Mouse (Mus musculus) cerebellum, postnatal 14 days (tissue): ENCODE results near the gene Slc25a40.

Experiments
- DNase-seq, 2 experiments: peaks; one replicate each; pipeline ENCODE4 v3.0.0; 2021; ENCODE audit warnings: mixed read lengths in 2 of 2

Slc25a40 gene

DNA sequence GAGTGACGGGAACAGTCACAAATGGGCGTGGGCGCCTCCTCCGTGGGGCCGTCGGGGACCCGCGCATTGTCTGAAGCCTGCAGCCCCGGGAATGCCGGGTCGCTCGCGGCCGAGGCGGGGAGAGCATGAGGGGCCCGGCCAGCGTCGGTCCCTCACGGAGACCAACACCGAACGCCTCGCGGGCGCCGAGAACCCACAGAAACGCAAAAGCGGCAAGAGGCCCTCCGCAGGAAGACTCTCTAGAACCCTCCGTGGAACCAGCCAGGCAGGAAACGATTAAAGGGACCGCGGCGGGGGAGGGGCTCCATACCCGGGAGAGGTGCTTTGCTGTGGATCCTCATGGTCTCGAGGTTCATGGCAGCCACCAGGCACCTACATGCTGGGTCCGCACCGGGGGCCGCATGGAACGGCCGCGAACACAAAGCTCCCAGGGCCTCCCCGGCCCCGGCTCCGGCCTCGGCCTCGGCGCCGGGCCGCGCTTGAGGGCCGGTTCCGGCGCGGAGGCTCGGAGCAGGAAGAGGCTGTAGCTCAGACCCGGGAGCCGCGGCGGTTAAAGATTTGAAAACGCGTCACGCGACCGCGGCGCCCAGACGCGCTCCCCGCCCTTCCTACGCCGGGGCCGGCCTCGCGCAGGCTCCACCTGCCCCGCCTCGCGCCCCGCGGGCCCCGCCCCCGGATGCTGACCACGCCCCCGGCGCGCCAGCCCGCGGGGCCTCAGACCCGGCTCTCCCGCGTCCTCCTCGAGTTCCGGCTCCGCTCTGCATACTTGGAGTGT lies at the start of gene Slc25a40, which contains the start of gene Dbf4:
Gene Slc25a40 (plus strand): TSS at position 694 of the 775 bp plus-strand sequence.
Gene Dbf4 (minus strand): TSS at position 560 of the 775 bp plus-strand sequence.
- DNase-seq: peak; percentile 93 to 95

- DNase-seq: no peak
These were observed 49.2 kb upstream of the Slc25a40 start for GRCm38 (mm10) chr5:8373415-8373814.

GRCm38 (mm10) chr5:8374297-8374906 lies 48.2 kb upstream of the Slc25a40 start:
- no peak for DNase-seq

DNA sequence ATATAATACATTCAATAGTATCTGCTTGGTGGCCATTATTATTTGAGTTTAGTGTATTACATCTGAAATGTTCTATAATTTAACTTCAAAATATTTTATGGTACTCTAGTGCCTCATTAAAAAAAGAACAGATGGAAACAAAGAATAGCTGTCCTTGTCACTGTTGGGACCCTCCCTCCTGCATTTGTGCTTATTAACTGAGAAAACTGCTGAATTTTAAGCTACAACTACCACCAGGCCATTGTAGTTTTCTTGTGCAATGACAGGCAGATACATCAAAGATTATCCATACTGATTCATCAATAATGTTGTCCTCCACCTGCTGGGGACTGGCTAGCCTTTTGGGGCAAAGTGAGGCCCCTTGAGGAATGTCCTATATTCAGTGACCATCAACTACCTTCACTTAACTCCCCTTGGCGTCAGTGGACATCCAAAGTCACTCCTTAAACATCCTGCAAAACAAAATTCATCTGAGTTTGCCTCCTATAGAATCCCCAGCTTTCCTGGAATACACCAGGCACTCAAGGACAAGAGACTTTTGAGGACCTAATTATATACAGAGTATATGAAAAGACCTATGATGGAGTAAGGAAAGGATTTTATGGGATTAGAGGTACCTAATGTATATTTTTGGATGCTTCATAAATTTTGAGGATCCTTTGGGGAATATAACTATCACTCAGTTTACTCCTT lies 28.6 kb upstream of the Slc25a40 start:
- no peak for DNase-seq

GRCm38 (mm10) chr5:8397587-8398249 lies 24.9 kb upstream of the Slc25a40 start:
- no peak for DNase-seq

- no peak for DNase-seq
These were observed 13.9 kb upstream of the Slc25a40 start for GRCm38 (mm10) chr5:8408746-8409145.

DNA sequence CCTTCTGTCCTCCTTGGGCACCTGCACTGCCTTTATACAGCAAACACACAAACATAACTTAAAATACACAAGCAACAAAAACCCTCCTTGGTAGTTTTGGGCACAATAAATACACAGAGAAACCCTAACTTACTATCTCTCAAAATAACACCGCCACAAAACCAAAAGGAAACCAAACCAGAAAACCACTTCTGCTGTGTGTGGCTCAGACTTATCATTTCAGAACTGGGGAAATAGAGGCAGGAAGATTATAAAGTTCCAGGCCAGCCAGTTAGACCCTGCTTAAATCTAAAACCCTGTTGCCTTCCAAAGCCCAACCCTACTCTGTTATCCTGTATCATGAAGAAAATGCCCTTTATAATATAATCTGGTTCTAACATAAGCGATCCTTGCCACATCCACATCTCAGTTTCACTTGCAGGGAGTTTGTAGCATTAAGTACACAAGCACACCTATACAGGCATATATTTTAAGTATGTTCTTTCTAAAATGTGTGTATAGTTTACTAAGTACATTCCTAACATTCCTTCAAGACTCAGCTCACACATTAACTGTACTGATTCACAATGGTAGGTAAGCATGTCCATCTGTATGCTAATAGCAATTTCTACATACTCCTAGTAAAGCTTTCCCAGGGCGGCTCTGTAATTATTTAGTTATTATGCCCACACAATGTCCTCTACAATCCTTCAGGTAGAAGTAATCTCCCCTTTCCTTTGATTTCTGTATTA lies 5.8 kb upstream of the Slc25a40 start:
- no peak for DNase-seq

- DNase-seq: no peak
These were observed 5.2 kb upstream of the Slc25a40 start for GRCm38 (mm10) chr5:8417443-8417842.

DNA sequence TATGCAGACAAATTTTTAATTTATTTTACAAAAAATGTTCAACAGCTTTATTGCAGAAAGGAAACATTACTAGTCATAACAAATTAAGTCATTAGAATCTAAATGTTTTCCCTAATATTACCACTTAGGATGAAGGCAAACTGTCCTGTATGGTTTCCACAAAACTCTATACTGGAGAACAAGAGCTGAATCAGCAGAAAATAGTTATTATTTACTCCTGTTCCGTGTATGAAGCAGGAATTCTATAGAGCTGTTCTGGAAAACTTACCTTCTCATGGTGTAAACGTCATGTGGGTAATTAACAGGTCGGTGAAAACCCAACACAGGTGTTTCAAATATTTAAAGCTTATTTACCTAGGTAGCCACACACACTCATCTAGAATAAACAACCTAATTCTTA lies 1.2 kb upstream of the Slc25a40 start:
- DNase-seq: no peak

- peak; percentile 14 to 31 for DNase-seq
These were observed 580 bp downstream of the Slc25a40 start for GRCm38 (mm10) chr5:8422932-8423928.

DNA sequence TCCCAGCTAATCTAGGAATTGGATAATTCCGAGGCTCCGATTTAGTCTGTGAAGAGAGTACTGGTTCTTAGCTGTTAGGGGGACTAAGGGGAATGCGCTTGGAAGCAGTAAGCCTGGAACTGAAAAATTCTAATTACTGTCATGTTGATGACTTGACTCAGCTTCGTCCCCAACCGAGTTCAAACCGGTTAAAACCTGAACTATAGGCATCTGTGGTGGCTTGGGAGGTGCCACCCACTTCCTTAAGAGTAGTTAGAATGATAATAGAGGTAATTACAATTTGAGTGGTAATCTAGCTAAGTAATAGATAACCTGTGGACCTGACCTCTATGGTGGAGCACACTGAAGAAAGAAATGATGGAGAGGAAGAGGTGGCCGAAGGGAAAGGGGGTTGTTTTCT lies 1.5 kb downstream of the Slc25a40 start:
- DNase-seq: no peak

GRCm38 (mm10) chr5:8425899-8426298 lies 3.2 kb downstream of the Slc25a40 start:
- no peak for DNase-seq

GRCm38 (mm10) chr5:8437481-8438156 lies 15.0 kb downstream of the Slc25a40 start:
- DNase-seq: no peak

- DNase-seq: no peak
These were observed 16.4 kb downstream of the Slc25a40 start for GRCm38 (mm10) chr5:8439095-8439494.

DNA sequence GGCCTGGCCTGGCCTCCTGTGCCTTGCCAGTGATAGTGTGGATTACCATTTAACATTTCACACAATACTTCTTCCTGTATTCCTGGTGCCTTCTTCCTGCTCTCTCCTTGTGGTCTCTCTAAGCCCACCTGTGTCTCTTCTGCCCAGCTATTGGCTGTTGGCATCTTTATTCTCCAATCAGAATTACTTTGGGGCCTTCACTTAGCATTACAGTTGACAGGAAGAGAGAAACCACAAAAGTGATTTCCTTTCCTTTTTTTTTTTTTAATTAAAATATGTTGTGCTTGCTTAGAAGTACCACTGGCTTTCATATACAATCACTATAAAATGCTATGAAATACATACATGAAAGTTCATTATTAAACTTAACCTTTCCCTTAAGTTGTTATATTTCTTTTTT lies 32.9 kb downstream of the Slc25a40 start:
- DNase-seq: no peak

DNA sequence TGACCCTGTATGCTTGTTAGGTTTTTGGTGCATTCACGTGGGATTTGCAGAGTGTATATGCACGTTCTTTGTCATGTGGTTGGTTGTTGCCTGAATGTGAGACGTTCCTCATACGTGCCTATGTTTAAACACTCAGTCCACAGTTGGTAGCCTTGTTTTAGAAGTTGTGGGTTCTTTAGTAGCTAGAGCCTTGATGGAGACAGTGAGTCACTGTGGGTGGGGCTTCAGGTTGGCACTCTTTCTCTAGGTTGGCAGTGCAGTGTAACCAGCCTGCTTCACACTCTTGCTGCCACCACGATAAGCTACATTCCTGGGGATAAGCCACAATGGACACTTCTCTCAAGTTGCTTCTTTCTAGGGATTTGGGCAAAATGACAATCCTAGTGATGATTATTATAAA lies 33.9 kb downstream of the Slc25a40 start:
- no peak for DNase-seq

DNA sequence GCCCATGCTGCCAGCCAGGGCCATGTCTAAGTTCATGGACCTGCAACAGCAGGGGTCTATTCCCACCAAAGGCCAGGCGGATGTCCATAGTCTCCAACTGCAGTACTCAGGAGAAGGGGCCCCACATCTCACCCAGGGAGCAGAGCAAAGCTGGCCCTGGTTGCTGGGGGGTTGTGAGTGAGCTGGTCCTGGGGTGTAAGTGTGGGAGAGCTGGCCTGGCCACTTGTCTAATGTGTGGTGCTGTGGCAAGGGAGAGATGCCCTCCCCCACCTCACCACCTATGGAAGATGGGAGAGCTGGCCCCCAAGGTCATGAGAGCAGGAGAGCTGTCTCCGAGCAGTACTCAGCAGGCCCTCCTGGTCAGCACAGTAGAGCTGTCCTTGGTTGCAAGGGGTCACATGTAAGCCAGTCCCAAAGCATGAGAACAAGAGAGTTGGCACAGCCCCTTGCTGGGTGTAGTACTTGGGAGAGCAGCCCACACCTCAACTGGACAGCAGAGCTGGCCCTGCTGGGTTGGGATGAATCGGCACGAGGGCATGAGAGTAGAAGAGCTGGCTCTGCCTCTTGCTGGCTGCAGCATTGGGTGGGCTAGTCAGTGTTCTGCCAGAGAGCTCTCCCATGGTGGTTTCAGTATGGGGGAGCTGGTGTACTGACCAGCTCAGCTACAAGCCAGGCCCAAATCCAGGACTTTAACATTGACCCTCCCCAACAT lies 65.5 kb downstream of the Slc25a40 start:
- DNase-seq: no peak

DNA sequence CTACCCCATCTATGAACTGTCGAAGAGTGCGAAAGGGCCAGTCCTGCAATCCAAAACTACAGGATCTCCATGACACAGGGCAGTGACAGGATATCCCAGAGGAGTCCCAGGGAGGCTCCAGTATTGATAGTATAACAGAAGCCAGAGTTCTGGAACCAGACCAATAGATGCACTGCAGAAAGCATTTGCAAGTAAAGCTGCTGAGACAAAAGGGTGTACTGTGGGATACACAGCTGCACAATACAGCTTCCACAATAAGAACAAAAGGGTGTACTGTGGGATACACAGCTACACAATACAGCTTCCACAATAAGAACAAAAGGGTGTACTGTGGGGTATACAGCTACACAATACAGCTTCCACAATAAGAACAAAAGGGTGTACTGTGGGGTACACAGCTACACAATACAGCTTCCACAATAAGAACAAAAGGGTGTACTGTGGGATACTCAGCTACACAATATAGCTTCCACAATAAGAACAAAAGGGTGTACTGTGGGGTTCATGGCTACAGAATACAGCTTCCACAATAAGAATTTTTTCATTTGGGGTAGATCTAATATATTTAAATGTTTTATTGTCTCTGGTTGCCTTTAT lies 66.1 kb downstream of the Slc25a40 start:
- DNase-seq: no peak

DNA sequence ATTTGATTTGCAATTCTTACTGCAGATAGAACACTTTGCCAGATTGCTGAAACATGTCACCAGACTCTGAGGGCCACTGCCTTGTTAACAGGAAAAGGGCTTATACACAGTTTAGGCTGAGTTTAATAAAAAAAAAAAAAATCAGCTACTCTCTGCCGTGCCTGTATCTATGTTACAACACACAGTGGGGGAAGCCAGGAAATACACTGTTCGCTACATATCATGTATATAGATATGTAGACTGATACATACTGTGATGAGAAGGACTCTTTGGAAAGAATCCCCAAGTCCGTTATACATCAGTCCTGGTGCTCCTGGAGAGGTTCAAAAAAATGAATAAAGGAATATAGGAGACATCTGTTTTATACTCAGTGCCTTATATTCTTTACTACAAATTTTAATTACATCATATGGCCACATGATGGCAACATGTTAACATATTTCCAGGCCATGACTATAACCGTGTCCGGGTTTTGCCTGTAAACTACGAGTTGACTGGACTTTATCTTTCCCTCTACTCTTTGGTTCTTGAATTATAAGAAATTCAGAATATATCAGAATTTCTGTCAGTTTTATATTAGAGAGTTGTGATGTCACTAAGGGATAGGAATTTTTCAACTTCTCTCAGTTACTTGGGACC lies 66.9 kb downstream of the Slc25a40 start:
- peak in 1 of 2 experiments; percentile 25 for DNase-seq
